In the genomic region with DNA sequence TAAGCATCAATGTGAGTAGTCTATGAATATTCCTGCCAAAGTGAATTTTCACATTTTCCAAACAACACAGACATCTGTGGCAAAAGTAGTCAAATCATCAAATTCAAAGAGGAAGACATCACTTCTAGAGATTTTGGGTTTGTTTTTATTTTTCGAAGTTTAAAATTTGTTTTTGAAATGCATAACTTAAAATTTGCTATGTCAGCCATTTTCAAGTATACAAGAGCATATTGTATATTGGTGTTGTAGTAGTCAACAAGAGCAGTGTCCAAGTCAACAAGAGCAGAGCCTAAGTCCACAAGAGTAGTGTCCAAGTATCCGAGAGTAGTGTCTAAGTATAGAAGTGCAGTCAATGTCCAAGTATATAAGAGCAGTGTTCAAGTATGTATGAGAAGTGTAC, we compare ENCODE assay signal across 35 mouse cellular contexts.
"Had no signal": no experiment of that assay in that cellular context is flagged by ENCODE, and none has a peak within 500 bp of the region (broad histone marks: within the 10 kb centered on the region; RNA-seq: fewer than 3 reads in every experiment).

No protein-coding gene starts in this region.

- H3K9ac ChIP-seq: heart, embryonic 12.5 days; heart, embryonic 13.5 days; heart, embryonic 15.5 days; hindbrain, embryonic 12.5 days; hindbrain, embryonic 13.5 days; hindbrain, embryonic 14.5 days; hindbrain, embryonic 15.5 days; intestine, embryonic 15.5 days; kidney, embryonic 15.5 days had no signal

- H3K4me1 ChIP-seq: heart, embryonic 12.5 days; heart, embryonic 13.5 days; heart, embryonic 15.5 days; hindbrain, embryonic 10.5 days; hindbrain, embryonic 12.5 days; hindbrain, embryonic 13.5 days; hindbrain, embryonic 15.5 days; intestine, embryonic 15.5 days; kidney, embryonic 15.5 days had no signal

- DNase-seq: heart, postnatal 10 days; heart, postnatal 14 days; heart, postnatal 36 days; heart, postnatal 4 days; kidney, adult 11 months; kidney, adult 18-20 months; kidney, adult 2 months; kidney, adult 8-10 months; kidney, adult 9 months; kidney, postnatal 10 days; kidney, postnatal 14 days; kidney, postnatal 25 days; kidney, postnatal 36 days; kidney, postnatal 4 days; layer of hippocampus, adult 9-11 months; layer of hippocampus, postnatal 36 days had no signal

- H3K4me2 ChIP-seq: heart, embryonic 11.5 days; heart, embryonic 12.5 days; heart, embryonic 13.5 days; heart, embryonic 15.5 days; hindbrain, embryonic 12.5 days; hindbrain, embryonic 13.5 days; hindbrain, embryonic 14.5 days; hindbrain, embryonic 15.5 days; intestine, embryonic 15.5 days; kidney, embryonic 15.5 days had no signal

- ATAC-seq: hindbrain, embryonic 16.5 days; hindbrain, postnatal 0 days; inflammation-experienced regulatory T-cells, adult 6 months; intestine, embryonic 15.5 days; intestine, embryonic 16.5 days; intestine, postnatal 0 days had no signal

- H3K27ac ChIP-seq: heart, embryonic 13.5 days; heart, embryonic 15.5 days; hindbrain, embryonic 10.5 days; hindbrain, embryonic 12.5 days; hindbrain, embryonic 13.5 days; hindbrain, embryonic 14.5 days; hindbrain, embryonic 15.5 days; hindbrain, postnatal 0 days; intestine, embryonic 15.5 days; kidney, embryonic 15.5 days; kidney, postnatal 0 days; layer of hippocampus, adult 2 months; left cerebral cortex, adult 2 months had no signal

- H3K27me3 ChIP-seq: heart, embryonic 12.5 days; heart, embryonic 13.5 days; heart, embryonic 15.5 days; hindbrain, embryonic 12.5 days; hindbrain, embryonic 13.5 days; hindbrain, embryonic 15.5 days; intestine, embryonic 15.5 days; kidney, embryonic 15.5 days had no signal

- H3K36me3 ChIP-seq: heart, embryonic 12.5 days; heart, embryonic 13.5 days; heart, embryonic 15.5 days; hindbrain, embryonic 10.5 days; hindbrain, embryonic 12.5 days; hindbrain, embryonic 13.5 days; hindbrain, embryonic 15.5 days; intestine, embryonic 15.5 days; kidney, embryonic 15.5 days had no signal

- H3K9me3 ChIP-seq: heart, embryonic 12.5 days; heart, embryonic 13.5 days; heart, embryonic 15.5 days; hindbrain, embryonic 10.5 days; hindbrain, embryonic 12.5 days; hindbrain, embryonic 13.5 days; hindbrain, embryonic 15.5 days; intestine, embryonic 15.5 days; kidney, embryonic 15.5 days had no signal

- H3K4me3 ChIP-seq: heart, embryonic 12.5 days; heart, embryonic 13.5 days; heart, embryonic 15.5 days; hindbrain, embryonic 10.5 days; hindbrain, embryonic 12.5 days; hindbrain, embryonic 13.5 days; hindbrain, embryonic 15.5 days; intestine, embryonic 15.5 days; kidney, embryonic 15.5 days; layer of hippocampus, adult 2 months; left cerebral cortex, adult 2 months had no signal
